9 mouse cellular contexts compared by ENCODE assay signal in the genomic region with DNA sequence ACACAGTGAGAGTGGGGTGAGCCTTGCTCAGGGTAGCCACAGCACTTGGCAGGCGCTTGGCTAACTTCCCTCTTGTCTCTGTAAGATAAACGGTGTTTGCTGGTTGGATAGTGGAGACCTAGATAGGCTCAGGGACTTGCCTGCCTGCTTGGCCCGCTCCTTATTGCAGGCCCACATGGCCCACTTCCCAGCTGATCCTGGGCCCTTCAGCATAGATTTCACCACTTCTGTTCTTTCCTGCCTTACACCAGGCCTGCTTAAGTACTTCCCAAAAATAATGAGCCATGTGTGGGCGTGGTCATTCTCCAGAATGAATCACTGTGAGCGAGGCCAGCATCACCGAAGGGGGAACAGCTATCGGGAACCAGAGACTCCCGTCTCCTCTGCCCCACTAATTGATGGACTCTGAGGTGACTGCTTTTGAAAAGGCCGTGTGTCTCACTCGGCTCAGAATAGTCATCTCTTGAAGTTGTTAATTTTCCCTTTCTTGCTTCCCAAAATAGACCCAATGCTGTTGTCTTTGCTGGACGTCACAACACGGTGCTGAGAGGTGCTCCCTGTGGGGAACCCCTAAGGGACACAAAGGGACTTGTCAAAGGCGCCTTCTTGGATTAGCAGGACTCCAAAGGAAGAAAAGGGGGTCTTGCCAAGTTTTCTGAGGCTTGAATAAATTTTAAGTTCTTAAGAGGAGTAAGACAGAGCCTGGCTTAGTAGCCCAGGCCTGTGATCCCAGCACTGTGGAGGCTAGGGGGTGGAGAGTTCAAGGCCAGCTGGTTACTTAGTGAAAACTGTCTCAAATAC. TPM values are rescaled to one million over a fixed set of nuclear protein-coding genes. Genes with fewer than 3 reads are reported as not detected.
A peak's percentile ranks its signal among the peaks of the same experiment; 100 is the strongest.
DNase-seq lines count a peak whose midpoint lies in the region; ATAC-seq and TF ChIP-seq lines count a peak whose summit lies in the region.
"Had no signal": no experiment of that assay in that cellular context is flagged by ENCODE, and none has a peak within 500 bp of the region (broad histone marks: within the 10 kb centered on the region; RNA-seq: fewer than 3 reads in every experiment).

No protein-coding gene starts in this region.

- peak overlapping the region; percentile 90 for H3K27ac ChIP-seq in bone marrow macrophage, adult 2 months (ENCODE audit: insufficient read depth, low read depth, low read length)
- H3K27ac ChIP-seq in limb, embryonic 13.5 days, result peak overlapping the region; percentile 45; the same call in 1 of the 2 replicates
- H3K27ac ChIP-seq in midbrain, embryonic 11.5 days (ENCODE audit: low read depth, low read length), result peak overlapping the region; percentile 18; the same call in 1 of the 2 replicates

- H3K4me3 ChIP-seq in bone marrow macrophage, adult 2 months (ENCODE audit: insufficient read depth, low read length), result 0 out of 2 replicates have a peak overlapping the region, but pooled peaks have one; percentile 2
- no peak overlapping the region for H3K4me3 ChIP-seq in limb, embryonic 13.5 days
- H3K4me3 ChIP-seq in midbrain, embryonic 11.5 days (ENCODE audit: low read depth, low read length), result no peak overlapping the region

- H3K9ac ChIP-seq in limb, embryonic 13.5 days, result no peak overlapping the region
- H3K9ac ChIP-seq in midbrain, embryonic 11.5 days (ENCODE audit: low read length), result no peak overlapping the region

- H3K27me3 ChIP-seq in limb, embryonic 13.5 days, result no peaks in the 10 kb centered on the region
- no peaks in the 10 kb centered on the region for H3K27me3 ChIP-seq in midbrain, embryonic 11.5 days (ENCODE audit: control insufficient read depth, insufficient read depth, low read length)
- H3K27me3 ChIP-seq: Patski had no signal

- TF ChIP-seq POLR2A in bone marrow macrophage, adult 2 months (IDR thresholded peaks at IDR 0.05; ENCODE audit: borderline replicate concordance, low read depth, low read length), result no peak

- DNase-seq in layer of hippocampus, adult 9-10 months (ENCODE audit: low spot score), result peak; percentile 41
- no peak for DNase-seq in layer of hippocampus, adult 8-10 months (ENCODE audit: low spot score in 2 of 2)
- peak; percentile 93 for DNase-seq in gonadal fat pad, adult 2 months (ENCODE audit: low read depth)
- DNase-seq in midbrain, embryonic 11.5 days (ENCODE audit: low spot score, missing footprints), result peak; percentile 89
- no peak for DNase-seq in B cell, adult 2 months
- DNase-seq in cerebellum, adult 11-12 months, result no peak

- no peak for TF ChIP-seq CTCF in bone marrow macrophage, adult 2 months (IDR thresholded peaks at IDR 0.05; ENCODE audit: low read depth, low read length)

- ATAC-seq in limb, embryonic 13.5 days (ENCODE audit: low FRiP score, low read depth), result no peak
- ATAC-seq in midbrain, embryonic 11.5 days (ENCODE audit: low FRiP score), result peak; percentile 71
- ATAC-seq: Patski had no signal

- H3K9me3 ChIP-seq in limb, embryonic 13.5 days, result no peaks in the 10 kb centered on the region
- H3K9me3 ChIP-seq in midbrain, embryonic 11.5 days (ENCODE audit: control insufficient read depth, low read length), result no peaks in the 10 kb centered on the region

- WGBS in limb, embryonic 13.5 days, result 42% methylated on average over 13 of the region's 13 CpGs
- 18% methylated on average over 13 of the region's 13 CpGs for WGBS in midbrain, embryonic 11.5 days

- peaks cover 36% of the 10 kb centered on the region for H3K36me3 ChIP-seq in limb, embryonic 13.5 days
- H3K36me3 ChIP-seq in midbrain, embryonic 11.5 days (ENCODE audit: control insufficient read depth, insufficient read depth, low read length), result peaks cover 24% of the 10 kb centered on the region

- H3K4me1 ChIP-seq in bone marrow macrophage, adult 2 months (ENCODE audit: control insufficient read depth, insufficient read depth, low read length), result peaks cover 74% of the 10 kb centered on the region
- peaks cover 28% of the 10 kb centered on the region for H3K4me1 ChIP-seq in limb, embryonic 13.5 days
- H3K4me1 ChIP-seq in midbrain, embryonic 11.5 days (ENCODE audit: control insufficient read depth, insufficient read depth, low read length), result peaks cover 17% of the 10 kb centered on the region

- no peak overlapping the region for H3K4me2 ChIP-seq in limb, embryonic 13.5 days (replicated peaks)
- H3K4me2 ChIP-seq in midbrain, embryonic 11.5 days, result no peak overlapping the region

RNA-seq across cellular contexts. Expression of a gene that starts 17.8 kb away (rescaled TPM):
- 10 to 100 TPM; 81.2 to 96.0 (median 85.4) TPM for total RNA-seq in layer of hippocampus, adult 8-10 months (2022)
- polyA plus RNA-seq in bone marrow macrophage, adult 2 months (2012; ENCODE audit: insufficient read depth, insufficient read length, missing spikeins), result 20.2 and 22.3 TPM in 2 replicates
- polyA plus RNA-seq in gonadal fat pad, adult 2 months (2012; rRNA removed), result 32.7 and 35.4 TPM in 2 replicates
- polyA plus RNA-seq in limb, embryonic 13.5 days (2015; fragmentation: Nextera tagmentation; extraction: Ambion mirVana), result 6.1 and 7.1 TPM in 2 replicates
- polyA plus RNA-seq in midbrain, embryonic 11.5 days (2014; fragmentation: Nextera tagmentation; extraction: Ambion mirVana), result 14.7 and 15.2 TPM in 2 replicates

RNA-seq across cellular contexts. Expression of a gene that starts 32.3 kb away (rescaled TPM):
- total RNA-seq in layer of hippocampus, adult 8-10 months (2022), result 10 to 100 TPM; 57.6 to 64.4 (median 61.9) TPM
- polyA plus RNA-seq in bone marrow macrophage, adult 2 months (2012; ENCODE audit: insufficient read depth, insufficient read length, missing spikeins), result 0.40 TPM in 1 of 2 replicates, not detected in the other
- 6.9 and 8.5 TPM in 2 replicates for polyA plus RNA-seq in gonadal fat pad, adult 2 months (2012; rRNA removed)
- 5.7 and 6.0 TPM in 2 replicates for polyA plus RNA-seq in limb, embryonic 13.5 days (2015; fragmentation: Nextera tagmentation; extraction: Ambion mirVana)
- polyA plus RNA-seq in midbrain, embryonic 11.5 days (2014; fragmentation: Nextera tagmentation; extraction: Ambion mirVana), result 3.6 and 4.5 TPM in 2 replicates

Comparison
In these comparisons a context has a peak if more than half of its experiments do, and no peak if none do; other contexts are left out.
1. DNase-seq: peak in layer of hippocampus, adult 9-10 months (single experiment), gonadal fat pad, adult 2 months (single experiment) and midbrain, embryonic 11.5 days (single experiment); none in layer of hippocampus, adult 8-10 months (0 of 2), B cell, adult 2 months (0 of 2) and cerebellum, adult 11-12 months (single experiment).
2. H3K27ac ChIP-seq: peak in every context shown above with its lines; median percentile 90 in bone marrow macrophage, adult 2 months; 45 in limb, embryonic 13.5 days; 18 in midbrain, embryonic 11.5 days.